Mouse (Mus musculus) liver, embryonic 12.5 days (tissue): ENCODE measurements around the gene Smad3. TPM values are rescaled to one million over a fixed set of nuclear protein-coding genes. Genes with fewer than 3 reads are reported as not detected.

Source experiments
- ATAC-seq: fragments of 200-750 bp; cut with Nextera tagmentation; 2 replicates; pipeline ENCODE4 v1.8.0; 2017; ENCODE audit warnings: moderate number of reproducible peaks, mild to moderate bottlenecking, moderate library complexity
- H3K27ac ChIP-seq: fragments of 300-500 bp; sonication (generic); 2 replicates; pipeline ENCODE4 v1.5.1; 2016; ENCODE audit warnings: mild to moderate bottlenecking
- H3K27me3 ChIP-seq: fragments of 300-500 bp; sonication (generic); replicated peaks from 2 replicates; pipeline ENCODE4 v1.6.1; 2016; ENCODE audit warnings: mild to moderate bottlenecking, moderate library complexity
- H3K36me3 ChIP-seq: fragments of 300-500 bp; sonication (generic); 2 replicates; pipeline ENCODE4 v1.6.1; 2016; ENCODE audit warnings: mild to moderate bottlenecking, moderate library complexity
- H3K4me1 ChIP-seq: fragments of 300-500 bp; sonication (generic); 2 replicates; pipeline ENCODE4 v1.6.1; 2016
- H3K4me2 ChIP-seq: fragments of 300-500 bp; sonication (generic); 2 replicates; pipeline ENCODE4 v1.6.1; 2016; ENCODE audit warnings: mild to moderate bottlenecking, moderate library complexity
- H3K4me3 ChIP-seq: fragments of 300-500 bp; sonication (generic); 2 replicates; pipeline ENCODE4 v1.5.1; 2016; ENCODE audit warnings: mild to moderate bottlenecking, moderate library complexity
- H3K9ac ChIP-seq: fragments of 300-500 bp; sonication (generic); 2 replicates; pipeline ENCODE4 v1.6.1; 2016; ENCODE audit warnings: mild to moderate bottlenecking, moderate library complexity
- H3K9me3 ChIP-seq: fragments of 300-500 bp; sonication (generic); replicated peaks from 2 replicates; pipeline ENCODE4 v1.6.1; 2016; ENCODE audit warnings: mild to moderate bottlenecking, moderate library complexity
- WGBS: fragments of 180-500 bp; shearing (Covaris S2); methylation state at CpG from one replicate; pipeline ENCODE4 v1.1.7; 2016; ENCODE audit not compliant: insufficient replicate concordance; 5-methylcytosine and 5-hydroxymethylcytosine counted together
- polyA plus RNA-seq: library from polyadenylated mRNA; unstranded; fragments of >200 nt; fragmentation: Nextera tagmentation; extraction: Ambion mirVana; gene quantifications from 2 replicates; pipeline ENCODE4 v1.2.1, GENCODE M21; 2016

Gene Smad3
- polyA plus RNA-seq, 1 experiment from 2014 or later: 7.2 TPM

- H3K36me3 ChIP-seq: peaks cover 9% of the 10 kb centered on the region; the same call in 1 of the 2 replicates
- peak; percentile 44; the same call in 1 of the 2 replicates for ATAC-seq
- peak overlapping the region; percentile 14 for H3K4me2 ChIP-seq
- no peak overlapping the region for H3K9ac ChIP-seq
- no peak overlapping the region for H3K27ac ChIP-seq
- H3K4me3 ChIP-seq: no peak overlapping the region
- H3K27me3 ChIP-seq: no peaks in the 10 kb centered on the region
- peaks cover 94% of the 10 kb centered on the region for H3K4me1 ChIP-seq
- whole genome bisulfite sequencing: 39% methylated on average over 6 of the region's 6 CpGs
- no peaks in the 10 kb centered on the region for H3K9me3 ChIP-seq
Measured at GRCm38 (mm10) chr9:63741792-63742191, 16.0 kb downstream of the Smad3 start.

- Histone ChIP-seq H3K4me1 (peaks cover 94% of the 10 kb centered on the region), H3K9ac (no peak overlapping the region), H3K4me2 (no peak overlapping the region), H3K4me3 (no peak overlapping the region), H3K27ac (no peak overlapping the region), H3K36me3 (peaks cover 9% of the 10 kb centered on the region; the same call in 1 of the 2 replicates), H3K9me3 (no peaks in the 10 kb centered on the region), H3K27me3 (no peaks in the 10 kb centered on the region)
- 57% methylated on average over 10 of the region's 10 CpGs for WGBS
- ATAC-seq: no peak
Measured at GRCm38 (mm10) chr9:63740320-63740841, 17.4 kb downstream of the Smad3 start.

- no peak for ATAC-seq
- Histone ChIP-seq H3K36me3 (peaks cover 9% of the 10 kb centered on the region; the same call in 1 of the 2 replicates), H3K27ac (0 out of 2 replicates have a peak overlapping the region, but pooled peaks have one; percentile 15), H3K4me1 (peaks cover 94% of the 10 kb centered on the region), H3K4me2 (no peak overlapping the region), H3K9me3 (no peaks in the 10 kb centered on the region), H3K27me3 (no peaks in the 10 kb centered on the region), H3K9ac (no peak overlapping the region), H3K4me3 (no peak overlapping the region)
- WGBS: 46% methylated on average over 11 of the region's 11 CpGs
Measured at GRCm38 (mm10) chr9:63738830-63739229, 19.0 kb downstream of the Smad3 start.

- Histone ChIP-seq H3K4me3 (no peak overlapping the region), H3K9me3 (no peaks in the 10 kb centered on the region), H3K9ac (no peak overlapping the region), H3K27ac (no peak overlapping the region), H3K4me2 (no peak overlapping the region), H3K4me1 (peaks cover 94% of the 10 kb centered on the region), H3K36me3 (peaks cover 9% of the 10 kb centered on the region; the same call in 1 of the 2 replicates), H3K27me3 (no peaks in the 10 kb centered on the region)
- WGBS: 47% methylated on average over 12 of the region's 12 CpGs
- ATAC-seq: no peak
Measured at GRCm38 (mm10) chr9:63738086-63738701, 19.6 kb downstream of the Smad3 start.

GRCm38 (mm10) chr9:63737426-63737931 lies 20.3 kb downstream of the Smad3 start:
- H3K27ac ChIP-seq: no peak overlapping the region
- no peaks in the 10 kb centered on the region for H3K27me3 ChIP-seq
- 50% methylated on average over 9 of the region's 9 CpGs for WGBS
- H3K9ac ChIP-seq: no peak overlapping the region
- H3K9me3 ChIP-seq: no peaks in the 10 kb centered on the region
- H3K4me2 ChIP-seq: no peak overlapping the region
- peaks cover 9% of the 10 kb centered on the region; the same call in 1 of the 2 replicates for H3K36me3 ChIP-seq
- H3K4me1 ChIP-seq: peaks cover 92% of the 10 kb centered on the region
- no peak for ATAC-seq
- H3K4me3 ChIP-seq: no peak overlapping the region

GRCm38 (mm10) chr9:63734261-63734660 lies 23.5 kb downstream of the Smad3 start:
- WGBS: 58% methylated on average over 8 of the region's 8 CpGs
- H3K4me1 ChIP-seq: peaks cover 88% of the 10 kb centered on the region
- H3K9ac ChIP-seq: no peak overlapping the region
- H3K36me3 ChIP-seq: no peaks in the 10 kb centered on the region
- no peaks in the 10 kb centered on the region for H3K9me3 ChIP-seq
- H3K27ac ChIP-seq: no peak overlapping the region
- no peak overlapping the region for H3K4me2 ChIP-seq
- no peak overlapping the region for H3K4me3 ChIP-seq
- no peak for ATAC-seq
- no peaks in the 10 kb centered on the region for H3K27me3 ChIP-seq

- ATAC-seq: no peak
- H3K36me3 ChIP-seq: no peaks in the 10 kb centered on the region
- no peaks in the 10 kb centered on the region for H3K9me3 ChIP-seq
- no peak overlapping the region for H3K9ac ChIP-seq
- no peak overlapping the region for H3K4me3 ChIP-seq
- 69% methylated on average over 7 of the region's 7 CpGs for WGBS
- no peak overlapping the region for H3K4me2 ChIP-seq
- no peak overlapping the region for H3K27ac ChIP-seq
- no peaks in the 10 kb centered on the region for H3K27me3 ChIP-seq
- peaks cover 80% of the 10 kb centered on the region for H3K4me1 ChIP-seq
Measured at GRCm38 (mm10) chr9:63732700-63733099, 25.1 kb downstream of the Smad3 start.

- Histone ChIP-seq H3K27me3 (no peaks in the 10 kb centered on the region), H3K27ac (no peak overlapping the region), H3K9ac (no peak overlapping the region), H3K4me1 (peaks cover 80% of the 10 kb centered on the region), H3K9me3 (no peaks in the 10 kb centered on the region), H3K4me3 (no peak overlapping the region), H3K36me3 (no peaks in the 10 kb centered on the region), H3K4me2 (no peak overlapping the region; the same call in 1 of the 2 replicates)
- no peak for ATAC-seq
- 65% methylated on average over 9 of the region's 9 CpGs for WGBS
Measured at GRCm38 (mm10) chr9:63731114-63731828, 26.5 kb downstream of the Smad3 start.

- H3K27me3 ChIP-seq: no peaks in the 10 kb centered on the region
- H3K9ac ChIP-seq: no peak overlapping the region
- H3K27ac ChIP-seq: no peak overlapping the region
- no peak for ATAC-seq
- no peak overlapping the region for H3K4me2 ChIP-seq
- H3K4me1 ChIP-seq: peaks cover 65% of the 10 kb centered on the region
- H3K4me3 ChIP-seq: no peak overlapping the region
- 73% methylated on average over 10 of the region's 10 CpGs for WGBS
- no peaks in the 10 kb centered on the region for H3K9me3 ChIP-seq
- no peaks in the 10 kb centered on the region for H3K36me3 ChIP-seq
Measured at GRCm38 (mm10) chr9:63728969-63729368, 28.8 kb downstream of the Smad3 start.

GRCm38 (mm10) chr9:63727070-63727469 lies 30.7 kb downstream of the Smad3 start:
- WGBS: 57% methylated on average over 6 of the region's 6 CpGs
- H3K4me2 ChIP-seq: peak overlapping the region; percentile 39
- no peaks in the 10 kb centered on the region for H3K9me3 ChIP-seq
- peak; percentile 70 for ATAC-seq
- no peaks in the 10 kb centered on the region for H3K36me3 ChIP-seq
- peak overlapping the region; percentile 77; the same call in 1 of the 2 replicates for H3K27ac ChIP-seq
- H3K9ac ChIP-seq: no peak overlapping the region
- H3K27me3 ChIP-seq: no peaks in the 10 kb centered on the region
- peaks cover 56% of the 10 kb centered on the region for H3K4me1 ChIP-seq
- no peak overlapping the region for H3K4me3 ChIP-seq

GRCm38 (mm10) chr9:63726088-63727010 lies 31.4 kb downstream of the Smad3 start:
- Histone ChIP-seq H3K4me1 (peaks cover 59% of the 10 kb centered on the region), H3K9ac (peak overlapping the region; percentile 43), H3K4me3 (no peak overlapping the region), H3K36me3 (no peaks in the 10 kb centered on the region), H3K27me3 (no peaks in the 10 kb centered on the region), H3K4me2 (peak overlapping the region; percentile 39), H3K9me3 (no peaks in the 10 kb centered on the region), H3K27ac (peak overlapping the region; percentile 77)
- peak; percentile 79 for ATAC-seq
- 19% methylated on average over 13 of the region's 13 CpGs for WGBS
